Mouse (Mus musculus) limb, embryonic 10.5 days (tissue): ENCODE results near the gene Olfml3. TPM values are rescaled to one million over a fixed set of nuclear protein-coding genes. Genes with fewer than 3 reads are reported as not detected.

ENCODE experiments used
- DNase-seq: peaks from one replicate; pipeline ENCODE4 v3.0.0-alpha.2; 2017; ENCODE audit warnings: low spot score
- H3K27ac ChIP-seq: fragments of 300-500 bp; sonication (generic); 2 replicates; pipeline ENCODE4 v1.5.1; 2016; ENCODE audit warnings: mild to moderate bottlenecking
- H3K27me3 ChIP-seq: fragments of 300-500 bp; sonication (generic); 2 replicates; pipeline ENCODE4 v1.6.1; 2016; ENCODE audit warnings: low read depth, mild to moderate bottlenecking; ENCODE audit not compliant: poor library complexity, severe bottlenecking
- H3K36me3 ChIP-seq: fragments of 300-500 bp; sonication (generic); 2 replicates; pipeline ENCODE4 v1.6.1; 2016; ENCODE audit warnings: mild to moderate bottlenecking, moderate library complexity
- H3K4me1 ChIP-seq: fragments of 300-500 bp; sonication (generic); 2 replicates; pipeline ENCODE4 v1.6.1; 2016
- H3K4me3 ChIP-seq: fragments of 300-500 bp; sonication (generic); 2 replicates; pipeline ENCODE4 v1.5.1; 2016; ENCODE audit warnings: mild to moderate bottlenecking, moderate library complexity
- H3K9me3 ChIP-seq: fragments of 300-500 bp; sonication (generic); replicated peaks from 2 replicates; pipeline ENCODE4 v1.6.1; 2016; ENCODE audit warnings: mild to moderate bottlenecking
- WGBS: fragments of 180-500 bp; shearing (Covaris S2); methylation state at CpG from one replicate; pipeline ENCODE4 v1.1.7; 2016; 5-methylcytosine and 5-hydroxymethylcytosine counted together
- polyA plus RNA-seq: library from polyadenylated mRNA; unstranded; fragments of >200 nt; fragmentation: Nextera tagmentation; extraction: Ambion mirVana; gene quantifications from 2 replicates; pipeline ENCODE4 v1.2.1, GENCODE M21; 2016

Olfml3 gene
- polyA plus RNA-seq, 1 experiment from 2014 or later = 18.0 TPM

DNA sequence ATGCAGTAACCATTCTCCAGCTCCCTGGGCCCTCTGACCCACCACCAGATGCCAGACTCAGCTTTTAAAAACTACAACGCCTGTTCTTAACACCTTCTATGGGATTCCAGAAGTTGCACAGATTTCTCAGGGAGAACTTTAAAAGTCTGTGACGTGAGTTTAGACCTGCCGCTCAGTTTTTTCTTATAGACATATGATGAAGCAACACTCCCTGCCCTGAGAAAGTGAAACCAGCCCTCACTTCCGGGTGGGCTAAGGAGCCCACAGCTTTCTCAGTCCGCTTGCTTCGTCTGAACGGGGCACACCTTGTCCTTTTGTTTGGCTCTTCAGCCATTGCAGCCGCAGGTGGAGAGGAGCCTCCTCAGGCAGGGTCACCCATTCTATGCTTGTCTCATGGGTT is 22.9 kb downstream of the Olfml3 start:
- Histone ChIP-seq H3K27ac (no peak overlapping the region), H3K4me1 (peaks cover 22% of the 10 kb centered on the region), H3K9me3 (no peaks in the 10 kb centered on the region), H3K36me3 (no peaks in the 10 kb centered on the region), H3K4me3 (no peak overlapping the region), H3K27me3 (no peaks in the 10 kb centered on the region)
- WGBS = 80% methylated on average over 8 of the region's 8 CpGs
- DNase-seq = no peak

- DNase-seq = no peak
- H3K9me3 ChIP-seq = no peaks in the 10 kb centered on the region
- no peaks in the 10 kb centered on the region for H3K36me3 ChIP-seq
- H3K4me3 ChIP-seq = no peak overlapping the region
- 69% methylated on average over 7 of the region's 7 CpGs for WGBS
- no peaks in the 10 kb centered on the region for H3K27me3 ChIP-seq
- peaks cover 20% of the 10 kb centered on the region for H3K4me1 ChIP-seq
- no peak overlapping the region for H3K27ac ChIP-seq
These were observed 23.4 kb downstream of the Olfml3 start for GRCm38 (mm10) chr3:103714236-103714875.

DNA sequence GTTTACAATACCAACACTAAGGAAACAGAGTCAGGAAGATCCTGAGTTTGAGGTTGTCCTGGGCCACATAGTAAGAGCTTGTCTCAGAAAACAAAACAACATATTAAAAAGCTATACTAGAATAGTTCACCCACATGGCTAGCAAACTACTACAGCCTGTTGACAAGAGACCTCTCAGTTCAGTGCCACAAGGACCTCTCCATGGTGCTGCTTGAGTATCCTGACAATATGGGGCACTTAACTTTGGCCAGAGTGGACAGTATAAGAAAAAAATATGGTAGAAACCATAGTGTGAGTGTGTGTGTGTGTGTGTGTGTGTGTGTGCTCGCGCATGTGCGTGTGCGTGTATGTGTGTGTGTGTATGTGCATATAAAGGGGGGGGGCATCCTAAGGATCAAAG is 25.6 kb downstream of the Olfml3 start:
- Histone ChIP-seq H3K9me3 (no peaks in the 10 kb centered on the region), H3K4me1 (peaks cover 13% of the 10 kb centered on the region), H3K27me3 (no peaks in the 10 kb centered on the region), H3K27ac (no peak overlapping the region), H3K4me3 (no peak overlapping the region), H3K36me3 (no peaks in the 10 kb centered on the region)
- WGBS = 91% methylated on average over 4 of the region's 4 CpGs
- no peak for DNase-seq

- WGBS = 95% methylated on average over 5 of the region's 5 CpGs
- Histone ChIP-seq H3K9me3 (no peaks in the 10 kb centered on the region), H3K27ac (no peak overlapping the region), H3K36me3 (no peaks in the 10 kb centered on the region), H3K27me3 (no peaks in the 10 kb centered on the region), H3K4me1 (no peaks in the 10 kb centered on the region), H3K4me3 (no peak overlapping the region)
- no peak for DNase-seq
These were observed 28.2 kb downstream of the Olfml3 start for GRCm38 (mm10) chr3:103709470-103710040.

GRCm38 (mm10) chr3:103705426-103705825 is 32.4 kb downstream of the Olfml3 start:
- H3K27ac ChIP-seq = no peak overlapping the region
- WGBS = 91% methylated on average over 12 of the region's 12 CpGs
- no peaks in the 10 kb centered on the region for H3K36me3 ChIP-seq
- H3K27me3 ChIP-seq = no peaks in the 10 kb centered on the region
- H3K4me1 ChIP-seq = no peaks in the 10 kb centered on the region
- no peak for DNase-seq
- no peaks in the 10 kb centered on the region for H3K9me3 ChIP-seq
- no peak overlapping the region for H3K4me3 ChIP-seq

- H3K9me3 ChIP-seq = no peaks in the 10 kb centered on the region
- no peak overlapping the region for H3K27ac ChIP-seq
- no peak overlapping the region for H3K4me3 ChIP-seq
- no peaks in the 10 kb centered on the region for H3K27me3 ChIP-seq
- WGBS = 83% methylated on average over 6 of the region's 6 CpGs
- H3K4me1 ChIP-seq = no peaks in the 10 kb centered on the region
- H3K36me3 ChIP-seq = no peaks in the 10 kb centered on the region
- no peak for DNase-seq
These were observed 33.1 kb downstream of the Olfml3 start for GRCm38 (mm10) chr3:103704661-103705060.

GRCm38 (mm10) chr3:103696388-103696925 is 41.3 kb downstream of the Olfml3 start:
- 77% methylated on average over 1 of the region's 1 CpGs for WGBS
- Histone ChIP-seq H3K9me3 (no peaks in the 10 kb centered on the region), H3K36me3 (no peaks in the 10 kb centered on the region), H3K27ac (no peak overlapping the region), H3K4me1 (no peaks in the 10 kb centered on the region), H3K4me3 (no peak overlapping the region), H3K27me3 (no peaks in the 10 kb centered on the region)
- DNase-seq = no peak

GRCm38 (mm10) chr3:103695556-103695955 is 42.2 kb downstream of the Olfml3 start:
- Histone ChIP-seq H3K4me3 (no peak overlapping the region), H3K27ac (no peak overlapping the region), H3K9me3 (no peaks in the 10 kb centered on the region), H3K36me3 (no peaks in the 10 kb centered on the region), H3K4me1 (no peaks in the 10 kb centered on the region), H3K27me3 (no peaks in the 10 kb centered on the region)
- no peak for DNase-seq
- 73% methylated on average over 3 of the region's 3 CpGs for WGBS

- no peaks in the 10 kb centered on the region for H3K9me3 ChIP-seq
- 77% methylated on average over 3 of the region's 3 CpGs for WGBS
- H3K4me1 ChIP-seq = no peaks in the 10 kb centered on the region
- no peaks in the 10 kb centered on the region for H3K36me3 ChIP-seq
- DNase-seq = no peak
- no peak overlapping the region for H3K27ac ChIP-seq
- H3K27me3 ChIP-seq = no peaks in the 10 kb centered on the region
- H3K4me3 ChIP-seq = no peak overlapping the region
These were observed 47.3 kb downstream of the Olfml3 start for GRCm38 (mm10) chr3:103690506-103690905.

DNA sequence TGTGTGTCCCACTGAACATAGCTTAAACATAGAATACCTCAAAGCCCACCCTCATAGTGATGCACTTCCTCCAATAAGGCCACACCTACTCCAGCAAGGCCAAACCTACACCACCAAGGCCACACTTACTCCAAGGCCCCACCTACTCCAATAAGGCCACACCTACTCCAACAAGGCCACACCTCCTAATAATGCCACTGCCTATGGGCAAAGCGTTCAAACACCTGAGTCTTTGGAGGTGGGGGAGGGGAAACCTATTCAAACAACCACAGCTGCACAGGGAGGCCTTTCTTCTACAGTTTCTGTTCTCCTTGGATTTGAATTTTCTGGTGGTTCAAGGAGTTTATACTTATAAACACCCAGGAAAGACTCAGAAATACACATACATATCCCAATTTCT is 48.8 kb downstream of the Olfml3 start:
- Histone ChIP-seq H3K4me1 (no peaks in the 10 kb centered on the region), H3K9me3 (no peaks in the 10 kb centered on the region), H3K36me3 (no peaks in the 10 kb centered on the region), H3K27me3 (no peaks in the 10 kb centered on the region), H3K27ac (no peak overlapping the region), H3K4me3 (no peak overlapping the region)
- 87% methylated on average over 1 of the region's 1 CpGs for WGBS
- DNase-seq = no peak

GRCm38 (mm10) chr3:103683966-103684319 is 53.9 kb downstream of the Olfml3 start:
- H3K9me3 ChIP-seq = no peaks in the 10 kb centered on the region
- WGBS = 31% methylated on average over 5 of the region's 5 CpGs
- DNase-seq = no peak
- no peak overlapping the region for H3K4me3 ChIP-seq
- peaks cover 17% of the 10 kb centered on the region for H3K27me3 ChIP-seq
- no peaks in the 10 kb centered on the region for H3K36me3 ChIP-seq
- peaks cover 15% of the 10 kb centered on the region for H3K4me1 ChIP-seq
- H3K27ac ChIP-seq = no peak overlapping the region

DNA sequence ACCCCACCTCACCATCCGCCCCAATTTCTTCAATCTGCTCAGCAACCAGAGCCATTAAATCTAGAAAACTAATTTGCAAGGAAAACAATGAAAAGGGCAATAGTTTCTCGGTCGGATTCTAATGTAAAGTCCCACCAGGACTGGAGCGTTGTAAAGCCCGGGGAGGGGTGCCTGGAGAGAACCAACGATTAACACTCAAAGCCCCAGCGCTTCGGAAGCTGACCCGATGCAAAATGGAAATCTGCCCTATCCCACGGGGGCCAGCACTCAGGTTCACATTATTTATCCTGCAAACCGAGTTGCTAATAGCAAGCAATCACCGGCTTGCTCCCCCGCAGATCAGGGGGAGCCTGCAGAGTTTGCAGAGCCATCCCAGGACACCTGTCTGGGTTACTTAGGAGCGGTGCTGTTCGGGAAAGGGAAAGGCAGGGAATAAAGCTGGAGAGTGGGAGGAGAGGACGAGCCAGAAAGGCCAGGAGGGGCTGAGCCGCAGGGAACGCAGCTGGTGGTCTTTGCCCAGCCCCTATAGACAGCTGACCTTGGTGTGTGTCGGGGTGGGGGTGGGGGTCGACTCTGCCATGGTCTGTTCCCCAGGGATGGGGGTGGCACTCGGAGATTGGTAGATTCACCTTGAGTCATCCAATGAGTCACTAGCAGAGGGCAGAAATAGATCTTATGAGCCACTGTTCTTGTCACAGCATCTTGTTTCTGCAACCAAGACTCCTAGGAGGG is 54.4 kb downstream of the Olfml3 start:
- WGBS = 3% methylated on average over 21 of the region's 21 CpGs
- peaks cover 15% of the 10 kb centered on the region for H3K4me1 ChIP-seq
- H3K4me3 ChIP-seq = peak overlapping the region; percentile 26
- no peak for DNase-seq
- no peaks in the 10 kb centered on the region for H3K36me3 ChIP-seq
- peaks cover 17% of the 10 kb centered on the region for H3K27me3 ChIP-seq
- no peak overlapping the region for H3K27ac ChIP-seq
- no peaks in the 10 kb centered on the region for H3K9me3 ChIP-seq

DNA sequence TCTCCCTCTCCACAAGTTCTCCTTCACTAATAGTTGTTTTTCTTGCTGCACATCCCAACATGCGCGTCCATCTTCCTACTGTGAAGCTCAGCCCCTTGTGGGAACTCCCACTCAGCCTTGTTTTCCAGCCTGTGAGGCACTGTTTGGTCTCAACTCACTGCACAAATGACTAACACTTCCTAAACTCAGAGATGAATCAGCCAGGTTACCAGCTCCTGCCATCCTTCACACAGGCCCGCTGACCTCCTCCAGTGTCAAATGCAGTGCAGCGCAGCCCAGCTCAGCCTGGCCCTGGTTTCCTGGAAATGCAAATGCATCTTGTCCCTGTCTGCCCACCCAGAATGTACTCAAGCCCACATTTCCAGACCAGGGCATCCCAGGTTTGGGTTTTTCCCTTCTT is 55.3 kb downstream of the Olfml3 start:
- Histone ChIP-seq H3K27ac (no peak overlapping the region), H3K9me3 (no peaks in the 10 kb centered on the region), H3K4me1 (peaks cover 15% of the 10 kb centered on the region), H3K27me3 (peaks cover 17% of the 10 kb centered on the region), H3K4me3 (no peak overlapping the region), H3K36me3 (no peaks in the 10 kb centered on the region)
- DNase-seq = peak; percentile 31
- WGBS = 46% methylated on average over 4 of the region's 4 CpGs
